Mouse (Mus musculus) thymus, adult 2 months (tissue): Measurements from ENCODE around the gene Ankar. TPM values are rescaled to one million over a fixed set of nuclear protein-coding genes. Genes with fewer than 3 reads are reported as not detected.
A peak's percentile ranks its signal among the peaks of the same experiment; 100 is the strongest.

Experiments used
- DNase-seq: peaks from one replicate; pipeline ENCODE4 v3.0.0; 2021
- H3K27ac ChIP-seq: fragments of 200-500 bp; 2 replicates; pipeline ENCODE4 v1.5.1; 2012; ENCODE audit warnings: low read length, control low read depth; ENCODE audit not compliant: control insufficient read depth, insufficient read depth
- H3K27me3 ChIP-seq: fragments of 200-500 bp; 2 replicates; pipeline ENCODE4 v1.6.1; 2012; ENCODE audit warnings: mild to moderate bottlenecking, low read length, moderate library complexity, mixed read lengths; ENCODE audit not compliant: control insufficient read depth, insufficient read depth
- H3K36me3 ChIP-seq: fragments of 200-500 bp; 2 replicates; pipeline ENCODE4 v1.6.1; 2012; ENCODE audit warnings: mild to moderate bottlenecking, low read length, moderate library complexity; ENCODE audit not compliant: control insufficient read depth, insufficient read depth
- H3K4me1 ChIP-seq: fragments of 200-500 bp; replicated peaks from 2 replicates; pipeline ENCODE4 v1.6.1; 2012; ENCODE audit warnings: low read length; ENCODE audit not compliant: control insufficient read depth, insufficient read depth
- H3K4me3 ChIP-seq: fragments of 200-500 bp; 2 replicates; pipeline ENCODE4 v1.5.1; 2012; ENCODE audit warnings: mild to moderate bottlenecking, low read length, control low read depth, moderate library complexity; ENCODE audit not compliant: control insufficient read depth, insufficient read depth
- CTCF ChIP-seq: fragments of 200-500 bp; IDR thresholded peaks from 2 replicates; pipeline ENCODE4 v1.5.1; 2012; ENCODE audit warnings: mild to moderate bottlenecking, control low read depth, low read length, moderate library complexity, borderline replicate concordance; ENCODE audit not compliant: control insufficient read depth, poor library complexity, insufficient read depth; ENCODE audit errors: extremely low read depth
- POLR2A ChIP-seq: fragments of 200-500 bp; IDR thresholded peaks from 2 replicates; pipeline ENCODE4 v1.6.1; 2012; ENCODE audit warnings: mild to moderate bottlenecking, low read length, control low read depth, moderate library complexity; ENCODE audit not compliant: control insufficient read depth, poor library complexity, insufficient read depth; ENCODE audit errors: extremely low read depth
- WGBS: fragments of 180-500 bp; shearing (Covaris S2); methylation state at CpG from one replicate; pipeline ENCODE4 v1.1.7; 2018; 5-methylcytosine and 5-hydroxymethylcytosine counted together
- polyA plus RNA-seq: library from polyadenylated mRNA; depleted of rRNA; stranded (reverse); fragments of >200 nt; gene quantifications from 2 replicates; pipeline ENCODE4 v1.2.3, GENCODE M21; 2012

Gene Ankar
- polyA plus RNA-seq, 1 experiment = not detected

GRCm38 (mm10) chr1:72722646-72723045, 22.3 kb upstream of the Ankar start:
- Histone ChIP-seq H3K27me3 (no peaks in the 10 kb centered on the region), H3K36me3 (no peaks in the 10 kb centered on the region), H3K4me3 (no peak overlapping the region), H3K27ac (no peak overlapping the region), H3K4me1 (no peaks in the 10 kb centered on the region)
- no peak for TF ChIP-seq POLR2A
- TF ChIP-seq CTCF = no peak
- 91% methylated on average over 8 of the region's 8 CpGs for WGBS
- DNase-seq = no peak

GRCm38 (mm10) chr1:72720115-72720725, 19.8 kb upstream of the Ankar start:
- H3K27me3 ChIP-seq = no peaks in the 10 kb centered on the region
- no peak overlapping the region for H3K27ac ChIP-seq
- 96% methylated on average over 6 of the region's 6 CpGs for WGBS
- peaks cover 2% of the 10 kb centered on the region; the same call in 1 of the 2 replicates for H3K36me3 ChIP-seq
- no peak for DNase-seq
- H3K4me1 ChIP-seq = no peaks in the 10 kb centered on the region
- H3K4me3 ChIP-seq = no peak overlapping the region
- TF ChIP-seq POLR2A (no peak), CTCF (no peak)

- H3K4me1 ChIP-seq = no peaks in the 10 kb centered on the region
- H3K4me3 ChIP-seq = no peak overlapping the region
- no peak for TF ChIP-seq CTCF
- no peak for TF ChIP-seq POLR2A
- peaks cover 14% of the 10 kb centered on the region for H3K36me3 ChIP-seq
- H3K27me3 ChIP-seq = no peaks in the 10 kb centered on the region
- WGBS = 53% methylated on average over 5 of the region's 5 CpGs
- peak; percentile 37 for DNase-seq
- no peak overlapping the region for H3K27ac ChIP-seq
Measured at GRCm38 (mm10) chr1:72718846-72719245, 18.5 kb upstream of the Ankar start.

GRCm38 (mm10) chr1:72717540-72717939, 17.2 kb upstream of the Ankar start:
- H3K36me3 ChIP-seq = peaks cover 24% of the 10 kb centered on the region

GRCm38 (mm10) chr1:72716926-72717325, 16.5 kb upstream of the Ankar start:
- 16% methylated on average over 5 of the region's 5 CpGs for WGBS
- Histone ChIP-seq H3K4me1 (peaks cover 7% of the 10 kb centered on the region), H3K4me3 (no peak overlapping the region), H3K36me3 (peaks cover 27% of the 10 kb centered on the region), H3K27me3 (no peaks in the 10 kb centered on the region), H3K27ac (no peak overlapping the region)
- peak; percentile 66 for DNase-seq
- TF ChIP-seq CTCF (no peak), POLR2A (no peak)

More at GRCm38 (mm10) chr1:72717540-72717939, 17.2 kb upstream of the Ankar start:
- H3K27me3 ChIP-seq = no peaks in the 10 kb centered on the region
- H3K4me1 ChIP-seq = peaks cover 2% of the 10 kb centered on the region; the same call in 1 of the 2 replicates
- no peak overlapping the region for H3K4me3 ChIP-seq
- no peak for TF ChIP-seq CTCF
- no peak for DNase-seq
- H3K27ac ChIP-seq = no peak overlapping the region
- WGBS = 96% methylated on average over 7 of the region's 7 CpGs

GRCm38 (mm10) chr1:72716421-72716820, 16.0 kb upstream of the Ankar start:
- Histone ChIP-seq H3K4me1 (peaks cover 7% of the 10 kb centered on the region), H3K27ac (no peak overlapping the region), H3K27me3 (no peaks in the 10 kb centered on the region), H3K36me3 (peaks cover 27% of the 10 kb centered on the region), H3K4me3 (no peak overlapping the region)
- TF ChIP-seq CTCF (no peak), POLR2A (no peak)
- DNase-seq = no peak
- WGBS = 91% methylated on average over 2 of the region's 2 CpGs

- peaks cover 27% of the 10 kb centered on the region for H3K36me3 ChIP-seq
- no peaks in the 10 kb centered on the region for H3K27me3 ChIP-seq
- no peak for DNase-seq
- H3K4me1 ChIP-seq = peaks cover 7% of the 10 kb centered on the region
- no peak for TF ChIP-seq POLR2A
- no peak for TF ChIP-seq CTCF
- no peak overlapping the region for H3K27ac ChIP-seq
- 94% methylated on average over 3 of the region's 3 CpGs for WGBS
- H3K4me3 ChIP-seq = no peak overlapping the region
Measured at GRCm38 (mm10) chr1:72715593-72716361, 15.4 kb upstream of the Ankar start.
